Mouse (Mus musculus) small intestine, adult 2 months (tissue): ENCODE data around the gene Esp8. TPM values are rescaled to one million over a fixed set of nuclear protein-coding genes. Genes with fewer than 3 reads are reported as not detected.
"Not testable (repeated sequence)": the region's sequence is repeated elsewhere in the genome, so short reads cannot be mapped to it uniquely, and the experiment has no call there.

Experiments
- H3K27ac ChIP-seq: fragments of 200-500 bp; 2 replicates; pipeline ENCODE4 v1.5.1; 2012; ENCODE audit warnings: low read depth, low read length, control low read depth, inconsistent platforms; ENCODE audit not compliant: insufficient read depth
- H3K27me3 ChIP-seq: fragments of 200-500 bp; 2 replicates; pipeline ENCODE4 v1.6.1; 2012; ENCODE audit warnings: mild to moderate bottlenecking, moderate library complexity, low read length, inconsistent platforms; ENCODE audit not compliant: control insufficient read depth, insufficient read depth
- H3K36me3 ChIP-seq: fragments of 200-500 bp; 2 replicates; pipeline ENCODE4 v1.6.1; 2012; ENCODE audit warnings: mild to moderate bottlenecking, low read length, control low read depth, inconsistent platforms; ENCODE audit not compliant: control insufficient read depth, insufficient read depth
- H3K4me1 ChIP-seq: fragments of 200-500 bp; 2 replicates; pipeline ENCODE4 v1.6.1; 2012; ENCODE audit warnings: low read length, inconsistent platforms, mixed read lengths; ENCODE audit not compliant: control insufficient read depth, insufficient read depth, insufficient read length
- H3K4me3 ChIP-seq: fragments of 200-500 bp; 2 replicates; pipeline ENCODE4 v1.5.1; 2012; ENCODE audit warnings: low read depth, mild to moderate bottlenecking, control low read depth, inconsistent platforms, low read length, moderate library complexity
- CTCF ChIP-seq: fragments of 200-500 bp; IDR thresholded peaks from 2 replicates; pipeline ENCODE4 v1.5.1; 2012; ENCODE audit warnings: low read depth, mild to moderate bottlenecking, control low read depth, inconsistent platforms, low read length, moderate library complexity, mixed read lengths; ENCODE audit not compliant: insufficient replicate concordance, insufficient read length; ENCODE audit errors: extremely low read depth
- POLR2A ChIP-seq: fragments of 200-500 bp; IDR thresholded peaks from 2 replicates; pipeline ENCODE4 v1.6.1; 2012; ENCODE audit warnings: low read depth, mild to moderate bottlenecking, control low read depth, inconsistent platforms, low read length, moderate library complexity
- WGBS: fragments of 180-500 bp; shearing (Covaris S2); methylation state at CpG from one replicate; pipeline ENCODE4 v1.1.7; 2018; 5-methylcytosine and 5-hydroxymethylcytosine counted together
- polyA plus RNA-seq: library from polyadenylated mRNA; depleted of rRNA; stranded (reverse); fragments of >200 nt; gene quantifications from 2 replicates; pipeline ENCODE4 v1.2.3, GENCODE M21; 2012; rRNA removed

The Esp8 gene
- not detected in 2 replicates for polyA plus RNA-seq

DNA sequence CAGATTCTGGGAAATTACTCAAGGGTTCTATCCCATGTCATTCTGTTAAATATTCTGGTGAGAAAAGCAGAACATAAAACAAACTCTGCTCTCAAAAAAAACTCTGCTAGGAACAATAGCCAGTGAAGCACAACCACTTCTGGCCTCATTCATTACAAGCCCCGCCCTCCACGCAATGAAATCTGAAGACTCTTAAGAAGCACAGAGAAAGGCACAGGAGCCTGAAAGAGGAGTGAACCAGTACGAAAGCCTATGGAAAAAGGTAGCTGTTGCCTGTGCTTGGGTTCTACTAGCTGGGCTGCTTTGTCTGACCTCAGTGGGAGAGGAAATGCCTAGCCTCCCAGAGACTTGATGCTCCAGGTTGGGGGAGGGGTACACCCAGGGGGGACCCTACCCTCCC, at the start of gene Esp8:
Gene Esp8, plus strand, starts transcription at position 205 of the 400 bp plus-strand sequence.
- TF ChIP-seq CTCF (no peak), POLR2A (no peak)
- Histone ChIP-seq H3K27ac (no peak within 1 kb of the TSS), H3K36me3 (no peaks in the 10 kb centered on the region), H3K4me3 (no peak within 1 kb of the TSS), H3K27me3 (no peaks in the 10 kb centered on the region), H3K4me1 (no peaks in the 10 kb centered on the region)
- WGBS, result 63% methylated on average over 3 of the region's 3 CpGs

DNA sequence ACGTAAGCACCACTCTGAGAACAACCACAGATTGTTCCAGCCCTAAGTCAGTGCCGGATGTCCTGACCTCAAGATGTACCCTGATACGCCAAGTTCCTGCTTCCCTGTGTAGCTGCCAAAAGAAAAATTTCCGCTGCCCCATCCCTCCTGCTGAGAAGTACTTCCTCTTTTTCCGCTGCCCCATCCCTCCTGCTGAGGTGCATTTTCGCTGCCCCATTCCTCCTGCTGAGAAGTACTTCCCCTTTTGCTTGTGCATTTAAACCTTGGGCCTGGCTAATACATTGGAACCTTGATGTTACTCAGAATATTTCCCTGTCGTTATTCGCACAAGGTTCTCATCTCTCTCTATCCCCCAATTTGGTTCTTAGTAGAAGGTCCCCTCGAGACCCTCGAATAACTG, 36.3 kb upstream of the Esp8 start:
- H3K4me3 ChIP-seq, H3K27ac ChIP-seq, H3K4me1 ChIP-seq, H3K36me3 ChIP-seq, H3K27me3 ChIP-seq: not testable (repeated sequence)
- 84% methylated on average over 10 of the region's 10 CpGs for WGBS

DNA sequence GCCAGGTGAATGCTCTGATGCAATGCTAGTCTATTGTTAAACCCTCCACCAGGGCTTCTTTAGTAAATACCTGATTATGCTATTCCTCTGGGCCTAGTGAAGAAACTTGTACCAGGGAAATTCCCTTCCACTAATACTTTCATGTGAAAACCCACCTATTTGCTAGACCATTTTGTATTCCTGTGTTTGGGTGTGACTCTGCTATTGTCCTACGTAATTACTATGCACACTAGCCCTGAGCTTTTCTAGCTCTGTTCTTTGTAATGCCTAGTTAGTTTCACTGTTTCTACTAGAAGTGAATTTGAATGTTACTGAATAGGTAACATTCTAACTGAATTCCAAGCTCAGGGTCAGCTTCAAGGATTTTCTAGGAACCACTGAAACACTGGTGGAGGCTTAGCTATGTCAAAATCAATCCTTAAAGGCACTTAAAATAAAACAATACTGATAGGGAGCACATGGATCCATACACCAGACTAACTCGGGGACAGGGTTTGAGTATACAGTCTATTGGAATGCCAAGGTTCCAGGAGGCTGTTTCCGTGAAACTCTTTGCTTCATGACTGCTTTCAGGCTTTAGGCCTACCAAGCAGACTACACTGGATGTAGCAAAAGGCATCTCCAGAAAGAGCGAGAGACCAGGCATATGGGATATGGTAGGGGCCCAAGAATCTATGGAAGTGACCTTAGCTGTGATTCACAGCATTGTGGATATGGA, 24.2 kb upstream of the Esp8 start:
- 82% methylated on average over 4 of the region's 4 CpGs for WGBS
- H3K4me3 ChIP-seq, H3K27ac ChIP-seq, H3K4me1 ChIP-seq, H3K27me3 ChIP-seq, H3K36me3 ChIP-seq: not testable (repeated sequence)

DNA sequence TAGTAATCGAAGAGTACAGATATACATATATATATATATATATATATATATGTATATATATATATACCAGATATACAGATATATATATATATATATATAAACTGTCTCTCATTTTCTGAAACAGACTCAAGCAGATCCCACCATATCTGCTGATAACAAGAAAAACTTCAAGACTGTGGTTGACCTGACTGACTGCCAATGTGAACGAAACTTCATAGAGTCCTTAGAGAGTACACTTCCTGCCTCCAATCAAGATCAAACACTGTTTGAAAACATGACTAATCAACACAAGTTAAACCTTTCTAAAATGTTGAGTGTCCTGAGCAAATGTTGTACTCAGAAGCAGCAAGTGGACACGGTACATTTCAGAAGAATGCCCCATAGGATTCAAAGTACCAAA, 10.0 kb downstream of the Esp8 start:
- TF ChIP-seq CTCF (no peak), POLR2A (no peak)
- H3K4me3 ChIP-seq, result no peak overlapping the region
- WGBS, result 71% methylated on average over 3 of the region's 3 CpGs
- H3K36me3 ChIP-seq, result no peaks in the 10 kb centered on the region
- H3K4me1 ChIP-seq, result no peaks in the 10 kb centered on the region
- H3K27me3 ChIP-seq, result no peaks in the 10 kb centered on the region
- no peak overlapping the region for H3K27ac ChIP-seq

DNA sequence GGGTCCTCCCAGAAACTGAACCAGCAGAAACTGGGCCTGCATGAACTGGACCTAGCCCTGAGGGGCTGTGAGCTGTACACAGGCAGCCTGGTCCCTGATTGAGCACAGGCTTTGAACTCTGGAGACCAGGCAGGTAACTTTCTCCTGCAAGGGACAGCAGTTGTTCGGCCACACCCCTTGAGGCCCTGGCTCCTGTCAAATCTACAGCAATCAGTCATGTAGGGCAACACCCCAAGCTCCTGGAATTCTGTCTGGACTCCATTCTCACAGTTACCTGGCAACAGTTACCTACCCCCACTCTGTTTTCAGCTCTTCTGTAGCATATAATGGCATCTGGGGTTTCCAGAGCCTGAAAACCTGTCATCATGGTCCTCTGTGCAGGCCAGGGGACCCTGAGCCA, 11.3 kb downstream of the Esp8 start:
- Histone ChIP-seq H3K27ac (no peak overlapping the region), H3K4me1 (no peaks in the 10 kb centered on the region), H3K27me3 (no peaks in the 10 kb centered on the region), H3K4me3 (no peak overlapping the region), H3K36me3 (no peaks in the 10 kb centered on the region)
- WGBS, result 47% methylated on average over 1 of the region's 1 CpGs
- TF ChIP-seq CTCF (no peak), POLR2A (no peak)

DNA sequence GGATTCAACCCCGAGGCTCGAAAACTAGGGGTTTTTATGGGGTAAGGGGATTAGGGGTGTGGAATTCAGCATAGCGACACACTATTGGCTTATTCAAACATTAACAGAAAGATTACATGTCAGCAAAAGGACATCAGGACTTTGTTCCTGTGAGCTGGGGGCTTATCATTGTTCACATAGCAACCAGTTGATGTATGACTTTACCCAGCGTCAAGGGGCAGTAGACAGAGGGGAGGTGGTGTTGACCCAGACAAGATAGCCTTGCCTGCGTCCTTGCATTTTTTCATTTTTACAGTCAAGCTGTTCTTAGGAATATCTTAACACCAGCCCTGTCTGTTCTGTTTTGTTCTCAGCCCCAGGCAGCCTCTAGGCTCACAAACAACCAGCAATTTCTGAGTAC, 27.2 kb downstream of the Esp8 start:
- not testable (repeated sequence) for H3K4me3 ChIP-seq, H3K36me3 ChIP-seq, H3K27me3 ChIP-seq, H3K4me1 ChIP-seq, H3K27ac ChIP-seq
- 21% methylated on average over 5 of the region's 5 CpGs for WGBS

DNA sequence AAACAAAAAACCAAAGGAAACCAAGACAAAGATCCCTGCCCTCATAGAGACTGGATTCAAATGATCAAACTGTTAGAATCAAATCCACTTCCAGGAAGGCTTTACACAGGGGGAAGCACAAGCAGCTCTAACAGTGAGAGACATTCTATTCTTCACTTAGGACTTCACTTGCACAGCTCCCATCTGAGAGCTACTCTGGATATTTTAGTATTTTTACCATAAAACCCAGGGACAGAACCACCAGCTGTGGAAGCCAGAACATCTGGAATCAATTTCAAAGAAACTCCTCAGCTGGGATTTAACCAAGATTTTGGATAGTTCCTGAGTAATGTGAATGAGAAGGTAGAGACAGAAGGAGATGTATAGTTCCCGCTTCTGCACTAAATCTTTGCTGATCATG, 33.6 kb downstream of the Esp8 start:
- Histone ChIP-seq H3K27me3 (no peaks in the 10 kb centered on the region), H3K4me3 (no peak overlapping the region), H3K4me1 (no peaks in the 10 kb centered on the region), H3K27ac (no peak overlapping the region), H3K36me3 (no peaks in the 10 kb centered on the region)
- WGBS, result 92% methylated on average over 1 of the region's 1 CpGs
- no peak for TF ChIP-seq CTCF
- TF ChIP-seq POLR2A, result no peak

DNA sequence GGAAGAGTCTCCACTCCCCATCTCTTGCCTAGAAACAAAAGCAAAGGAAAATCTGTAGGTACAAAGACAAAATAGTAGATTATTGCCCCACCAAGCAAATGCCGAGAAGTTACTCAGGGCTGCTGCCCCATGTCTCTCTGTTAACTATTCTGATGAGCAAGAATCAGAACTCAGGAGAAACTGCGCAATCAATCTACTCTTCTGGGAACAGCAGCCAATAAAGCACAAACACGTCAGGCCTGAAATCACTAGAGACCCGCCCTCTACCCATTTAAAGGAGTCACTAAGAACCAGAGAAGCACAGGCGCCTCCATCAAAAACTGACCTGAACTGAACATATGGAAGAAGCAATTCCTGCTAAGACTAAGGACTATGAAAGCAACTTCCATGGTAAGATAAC, 41.4 kb downstream of the Esp8 start, which contains the start of gene Esp6:
Gene Esp6, plus strand, starts transcription at position 301 of the 400 bp plus-strand sequence.
- Histone ChIP-seq H3K27me3 (no peaks in the 10 kb centered on the region), H3K4me3 (no peak within 1 kb of the TSS), H3K27ac (no peak within 1 kb of the TSS), H3K36me3 (no peaks in the 10 kb centered on the region), H3K4me1 (no peaks in the 10 kb centered on the region)
- WGBS, result 79% methylated on average over 5 of the region's 5 CpGs
- TF ChIP-seq POLR2A (no peak), CTCF (no peak)

Other genes with a start within 250 kb of the Esp8 start
- gene Crisp1, start 200.8 kb upstream of the Esp8 start, polyA plus RNA-seq, result not detected in 2 replicates
- gene Esp6, start 41.5 kb downstream of the Esp8 start, polyA plus RNA-seq, result not detected in 2 replicates
- not detected in 2 replicates for gene Esp4, start 78.6 kb downstream of the Esp8 start, polyA plus RNA-seq
- not detected in 2 replicates for gene Esp3, start 112.1 kb downstream of the Esp8 start, polyA plus RNA-seq
- not detected in 2 replicates for gene Esp1, start 207.1 kb downstream of the Esp8 start, polyA plus RNA-seq